Mouse (Mus musculus) spleen, postnatal 10 days (tissue): Measurements from ENCODE around the gene Nop56.

Source experiments
- DNase-seq, 2 experiments: peaks; one replicate each; pipeline ENCODE4 v3.0.0; 2021 to 2022; ENCODE audit warnings: low spot score in 2 of 2

The Nop56 gene

DNA sequence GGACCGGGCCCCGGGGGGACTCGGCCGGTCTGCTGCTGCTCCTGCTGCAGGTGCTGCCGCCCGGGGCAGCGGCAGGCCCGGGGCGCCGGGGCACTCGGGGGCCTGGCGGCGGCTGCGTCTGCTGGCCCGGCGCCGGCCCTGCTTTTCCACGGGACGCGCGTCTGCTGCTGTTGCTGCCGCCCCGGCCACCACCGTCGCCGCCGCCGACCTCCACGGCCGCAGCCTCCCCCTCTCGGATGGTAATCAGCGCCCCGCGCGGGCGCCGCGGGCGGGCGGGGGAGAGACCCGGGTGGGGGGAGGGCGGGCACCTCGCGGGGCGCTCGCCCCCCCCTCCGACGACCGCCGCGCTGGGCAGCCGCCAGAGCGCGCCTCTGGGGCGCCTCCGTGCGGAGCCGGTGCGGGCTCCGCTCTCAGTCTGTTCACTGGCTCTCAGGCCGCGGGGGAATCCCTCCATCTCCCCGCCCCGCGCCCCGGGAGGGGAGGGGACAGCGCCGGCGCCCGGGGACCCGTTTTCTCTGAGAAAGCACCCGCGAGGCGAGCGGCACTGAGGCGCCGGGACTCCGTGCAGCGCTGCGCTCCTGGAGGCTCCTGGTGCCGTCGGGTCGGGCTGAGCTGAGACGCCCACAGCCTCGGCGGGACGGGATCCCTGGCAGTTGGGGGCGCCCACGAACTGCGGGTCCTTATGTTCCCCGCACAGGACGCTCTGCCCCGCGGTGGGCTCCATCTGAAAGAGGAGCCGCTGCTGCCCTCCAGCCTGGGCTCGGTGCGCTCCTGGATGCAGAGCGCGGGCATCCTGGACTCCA lies 21.3 kb downstream of the Nop56 start:
- peak in 1 of 2 experiments; percentile 33 for DNase-seq

DNA sequence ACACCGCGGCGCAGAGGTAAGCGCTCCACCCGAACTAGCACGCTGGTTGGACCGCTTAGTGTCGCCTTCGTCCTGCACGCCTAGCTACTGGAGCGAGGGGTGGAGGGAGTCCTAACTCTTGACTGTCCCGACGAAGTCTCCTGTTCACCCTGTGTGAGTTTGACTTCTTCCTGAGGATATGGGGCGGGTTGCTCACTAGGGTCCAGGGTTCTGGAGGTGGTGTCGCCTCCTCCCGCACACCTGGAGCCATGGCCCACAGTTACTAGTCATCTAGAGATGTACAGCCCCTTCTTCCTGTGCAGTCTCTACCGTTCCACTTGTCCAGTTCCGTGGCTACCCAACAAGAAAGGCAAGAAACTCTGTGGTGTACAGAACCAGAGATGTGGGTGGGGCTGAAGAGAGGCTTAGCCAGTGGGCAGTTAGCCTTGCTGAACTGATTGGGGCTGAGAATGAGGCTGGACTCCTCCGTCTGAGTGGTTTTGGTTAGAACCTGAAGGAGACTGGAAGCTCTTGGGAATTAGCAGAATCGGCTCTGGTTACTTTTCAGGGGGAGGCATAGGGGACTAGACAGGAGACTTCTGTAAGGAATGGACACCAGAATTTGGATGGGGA lies 22.0 kb downstream of the Nop56 start:
- DNase-seq: no peak

DNA sequence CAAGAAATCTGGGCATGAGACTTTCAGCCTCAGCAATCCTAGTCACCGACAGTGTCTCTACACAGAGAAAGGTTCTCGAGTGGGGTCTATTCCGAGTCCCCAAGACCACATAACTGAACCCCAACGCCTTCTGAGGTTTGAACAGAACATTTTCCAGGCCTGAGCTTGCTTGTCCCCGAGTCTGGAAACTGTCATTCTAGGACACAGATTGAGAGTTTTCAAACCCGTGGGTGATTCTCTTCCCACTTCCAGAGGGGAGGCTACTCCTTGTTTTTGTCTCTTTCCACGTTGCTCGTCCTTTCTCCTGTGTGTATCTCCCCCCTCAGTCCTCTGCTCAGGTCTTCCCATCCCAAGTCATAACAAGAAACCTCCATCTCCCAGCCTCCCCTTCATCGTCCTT lies 23.4 kb downstream of the Nop56 start:
- DNase-seq: no peak

DNA sequence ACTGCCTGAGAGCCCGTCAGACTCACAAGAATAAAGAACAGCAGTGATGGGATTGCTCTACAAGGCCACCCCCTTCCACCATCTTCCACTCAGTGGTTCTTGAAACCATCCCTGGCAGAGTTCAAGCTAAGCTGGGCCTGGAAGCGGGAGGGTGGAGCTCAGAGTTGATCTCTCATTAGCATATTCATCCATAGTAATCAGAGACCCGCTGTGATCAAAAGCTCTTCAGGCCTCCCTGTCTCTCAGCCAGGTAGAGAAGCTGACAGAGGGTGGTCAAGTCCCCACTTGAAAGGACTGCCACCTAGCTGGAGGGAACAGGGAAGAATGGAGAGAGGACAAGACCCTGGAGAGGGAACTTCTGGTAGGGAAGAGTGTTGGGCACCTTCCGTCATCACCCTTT lies 28.8 kb downstream of the Nop56 start:
- DNase-seq: no peak

DNA sequence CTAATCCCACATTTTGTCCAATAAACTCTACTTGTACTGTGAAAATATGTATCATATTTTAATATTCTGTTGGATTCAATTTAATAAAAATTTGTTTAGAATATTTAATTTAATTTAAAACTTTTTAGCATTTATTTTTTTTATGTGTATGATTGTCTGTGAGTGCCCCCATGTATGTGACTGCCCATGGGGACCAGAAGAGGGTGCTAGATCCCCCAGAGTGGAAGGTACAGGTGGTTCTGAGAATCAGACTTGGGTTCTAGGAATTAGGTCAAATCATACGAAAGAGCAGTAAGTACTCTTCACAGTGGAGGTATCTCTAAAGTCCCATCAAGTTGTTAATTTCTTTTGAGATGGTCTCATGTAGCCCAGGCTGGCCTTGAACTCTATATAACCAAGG lies 52.8 kb downstream of the Nop56 start:
- no peak for DNase-seq
